Mouse (Mus musculus) small intestine, adult 2 months (tissue): ENCODE results near the gene Shroom3. TPM values are rescaled to one million over a fixed set of nuclear protein-coding genes. Genes with fewer than 3 reads are reported as not detected.

Experiments used
- H3K27ac ChIP-seq: fragments of 200-500 bp; 2 replicates; pipeline ENCODE4 v1.5.1; 2012; ENCODE audit warnings: low read depth, low read length, control low read depth, inconsistent platforms; ENCODE audit not compliant: insufficient read depth
- H3K27me3 ChIP-seq: fragments of 200-500 bp; 2 replicates; pipeline ENCODE4 v1.6.1; 2012; ENCODE audit warnings: mild to moderate bottlenecking, moderate library complexity, low read length, inconsistent platforms; ENCODE audit not compliant: control insufficient read depth, insufficient read depth
- H3K36me3 ChIP-seq: fragments of 200-500 bp; 2 replicates; pipeline ENCODE4 v1.6.1; 2012; ENCODE audit warnings: mild to moderate bottlenecking, low read length, control low read depth, inconsistent platforms; ENCODE audit not compliant: control insufficient read depth, insufficient read depth
- H3K4me1 ChIP-seq: fragments of 200-500 bp; 2 replicates; pipeline ENCODE4 v1.6.1; 2012; ENCODE audit warnings: low read length, inconsistent platforms, mixed read lengths; ENCODE audit not compliant: control insufficient read depth, insufficient read depth, insufficient read length
- H3K4me3 ChIP-seq: fragments of 200-500 bp; 2 replicates; pipeline ENCODE4 v1.5.1; 2012; ENCODE audit warnings: low read depth, mild to moderate bottlenecking, control low read depth, inconsistent platforms, low read length, moderate library complexity
- CTCF ChIP-seq: fragments of 200-500 bp; IDR thresholded peaks from 2 replicates; pipeline ENCODE4 v1.5.1; 2012; ENCODE audit warnings: low read depth, mild to moderate bottlenecking, control low read depth, inconsistent platforms, low read length, moderate library complexity, mixed read lengths; ENCODE audit not compliant: insufficient replicate concordance, insufficient read length; ENCODE audit errors: extremely low read depth
- POLR2A ChIP-seq: fragments of 200-500 bp; IDR thresholded peaks from 2 replicates; pipeline ENCODE4 v1.6.1; 2012; ENCODE audit warnings: low read depth, mild to moderate bottlenecking, control low read depth, inconsistent platforms, low read length, moderate library complexity
- WGBS: fragments of 180-500 bp; shearing (Covaris S2); methylation state at CpG from one replicate; pipeline ENCODE4 v1.1.7; 2018; 5-methylcytosine and 5-hydroxymethylcytosine counted together
- polyA plus RNA-seq: library from polyadenylated mRNA; depleted of rRNA; stranded (reverse); fragments of >200 nt; gene quantifications from 2 replicates; pipeline ENCODE4 v1.2.3, GENCODE M21; 2012

The Shroom3 gene
- polyA plus RNA-seq, 1 experiment, result 111 TPM

GRCm38 (mm10) chr5:92785870-92786436, 102.7 kb downstream of the Shroom3 start:
- no peaks in the 10 kb centered on the region for H3K27me3 ChIP-seq
- TF ChIP-seq CTCF, result no peak
- no peak for TF ChIP-seq POLR2A
- WGBS, result 90% methylated on average over 11 of the region's 11 CpGs
- H3K4me3 ChIP-seq, result no peak overlapping the region
- no peak overlapping the region for H3K27ac ChIP-seq
- no peaks in the 10 kb centered on the region for H3K36me3 ChIP-seq
- H3K4me1 ChIP-seq, result no peaks in the 10 kb centered on the region; the same call in 1 of the 2 replicates

- 65% methylated on average over 8 of the region's 8 CpGs for WGBS
- no peak overlapping the region for H3K27ac ChIP-seq
- H3K27me3 ChIP-seq, result no peaks in the 10 kb centered on the region
- no peaks in the 10 kb centered on the region; the same call in 1 of the 2 replicates for H3K4me1 ChIP-seq
- no peak overlapping the region for H3K4me3 ChIP-seq
- TF ChIP-seq POLR2A (no peak), CTCF (no peak)
- no peaks in the 10 kb centered on the region for H3K36me3 ChIP-seq
These were observed 105.8 kb downstream of the Shroom3 start for GRCm38 (mm10) chr5:92788990-92789389.

DNA sequence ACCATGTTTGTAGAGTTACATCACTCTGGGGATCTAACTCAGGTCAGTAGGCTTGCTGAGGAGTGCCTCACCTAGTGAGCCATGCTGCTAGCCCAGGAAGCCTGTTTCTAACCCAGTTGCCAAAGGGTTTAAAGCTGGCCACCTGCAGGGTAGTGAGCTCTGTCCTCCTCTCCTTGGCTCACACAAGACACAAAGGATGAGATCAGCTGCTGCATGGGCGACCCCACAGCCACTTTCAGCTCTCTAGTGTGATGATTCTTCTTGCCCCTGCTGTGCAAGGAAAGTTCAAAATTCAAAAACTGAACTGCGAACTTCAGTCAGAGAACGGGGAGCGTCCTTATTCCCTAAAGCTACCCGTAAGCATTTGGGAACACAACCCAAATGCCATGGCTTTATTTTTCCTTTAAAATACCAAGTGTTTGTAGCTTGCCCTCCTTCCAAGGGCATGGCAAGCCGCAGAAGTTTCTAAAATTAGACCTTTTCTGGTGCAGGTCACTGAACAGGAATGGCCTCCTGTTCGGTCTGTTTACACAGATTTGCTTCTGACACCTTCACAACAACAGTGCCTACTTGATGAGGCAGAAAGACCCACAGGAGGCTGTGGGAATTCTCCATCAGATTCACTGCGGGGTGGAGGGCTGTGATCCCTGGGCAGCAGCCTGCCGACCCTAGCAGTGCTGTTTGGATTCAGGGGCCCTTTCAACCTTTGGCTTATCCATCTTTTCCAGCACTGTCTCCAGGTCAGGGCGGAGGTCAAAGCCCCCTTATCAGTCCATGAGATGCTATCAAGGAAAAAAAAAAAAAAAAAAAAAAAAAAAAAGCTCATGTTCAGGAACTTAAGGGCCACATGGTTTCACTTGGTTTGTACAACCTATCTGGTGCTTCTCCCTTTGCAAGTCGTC, 113.1 kb downstream of the Shroom3 start:
- no peak overlapping the region for H3K27ac ChIP-seq
- no peaks in the 10 kb centered on the region for H3K36me3 ChIP-seq
- H3K27me3 ChIP-seq, result no peaks in the 10 kb centered on the region
- H3K4me3 ChIP-seq, result no peak overlapping the region
- WGBS, result 77% methylated on average over 11 of the region's 11 CpGs
- peaks cover 10% of the 10 kb centered on the region for H3K4me1 ChIP-seq
- TF ChIP-seq POLR2A, result no peak

- peak overlapping the region; percentile 18; the same call in 1 of the 2 replicates for H3K27ac ChIP-seq
- TF ChIP-seq POLR2A (no peak), CTCF (no peak)
- H3K4me1 ChIP-seq, result peaks cover 10% of the 10 kb centered on the region
- no peaks in the 10 kb centered on the region for H3K36me3 ChIP-seq
- H3K27me3 ChIP-seq, result no peaks in the 10 kb centered on the region
- H3K4me3 ChIP-seq, result no peak overlapping the region
- 67% methylated on average over 3 of the region's 3 CpGs for WGBS
These were observed 114.7 kb downstream of the Shroom3 start for GRCm38 (mm10) chr5:92797981-92798380.

GRCm38 (mm10) chr5:92804379-92804778, 121.1 kb downstream of the Shroom3 start:
- no peak for TF ChIP-seq POLR2A
- TF ChIP-seq CTCF, result no peak
- Histone ChIP-seq H3K27ac (no peak overlapping the region), H3K36me3 (no peaks in the 10 kb centered on the region), H3K27me3 (no peaks in the 10 kb centered on the region), H3K4me3 (no peak overlapping the region), H3K4me1 (peaks cover 4% of the 10 kb centered on the region; the same call in 1 of the 2 replicates)
- 69% methylated on average over 7 of the region's 7 CpGs for WGBS

DNA sequence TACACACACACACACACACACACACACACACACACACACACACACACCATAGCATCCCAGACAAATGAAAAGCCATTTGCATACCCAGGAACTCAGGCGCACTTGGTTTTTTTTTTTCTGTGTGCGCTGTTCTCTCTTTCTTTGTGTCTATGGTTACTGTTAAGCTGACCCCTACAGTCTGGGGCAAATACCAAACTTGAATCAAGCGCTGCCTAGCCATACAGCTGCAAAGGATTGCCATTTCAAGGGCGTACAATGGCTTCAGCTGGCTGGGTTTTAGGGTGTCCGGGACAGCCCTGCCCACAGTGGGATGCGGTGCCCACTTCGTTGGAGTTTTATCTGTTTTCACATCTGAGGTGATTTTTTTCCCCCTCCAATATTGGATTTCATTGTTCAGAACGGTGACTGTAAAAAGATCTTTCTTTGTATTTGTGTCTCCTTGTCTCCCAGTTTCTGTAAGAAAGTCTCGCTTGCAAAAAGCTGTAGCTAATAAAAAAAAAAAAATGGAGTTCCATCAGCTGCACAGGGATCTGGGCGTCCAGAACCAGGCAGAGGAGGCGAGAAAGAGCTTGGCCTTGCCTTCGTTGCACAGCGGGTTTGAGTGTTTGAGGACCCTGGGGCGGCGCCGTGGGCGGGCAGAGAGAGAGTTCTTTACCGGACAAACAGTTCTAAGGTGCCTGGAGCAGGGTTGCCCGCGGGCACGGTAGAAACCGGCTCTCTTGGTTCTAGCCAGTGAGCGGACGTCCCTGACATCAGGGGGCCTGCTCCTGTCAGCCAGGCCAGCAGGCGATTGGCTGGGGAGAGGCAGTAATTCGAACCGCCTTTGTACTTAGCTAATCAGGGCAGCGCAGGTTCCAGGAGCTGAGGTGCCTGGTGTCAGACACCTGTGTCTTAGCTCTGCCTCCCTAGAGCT, 125.5 kb downstream of the Shroom3 start:
- WGBS, result 18% methylated on average over 28 of the region's 28 CpGs
- TF ChIP-seq CTCF (no peak), POLR2A (peak; percentile 97)
- peak overlapping the region; percentile 76 for H3K4me3 ChIP-seq
- H3K27me3 ChIP-seq, result no peaks in the 10 kb centered on the region
- peaks cover 9% of the 10 kb centered on the region for H3K4me1 ChIP-seq
- peak overlapping the region; percentile 92 for H3K27ac ChIP-seq
- H3K36me3 ChIP-seq, result peaks cover 2% of the 10 kb centered on the region; the same call in 1 of the 2 replicates

GRCm38 (mm10) chr5:92809416-92809750, 126.1 kb downstream of the Shroom3 start:
- Histone ChIP-seq H3K4me3 (peak overlapping the region; percentile 76), H3K4me1 (peaks cover 13% of the 10 kb centered on the region), H3K27ac (peak overlapping the region; percentile 92), H3K27me3 (no peaks in the 10 kb centered on the region), H3K36me3 (peaks cover 6% of the 10 kb centered on the region; the same call in 1 of the 2 replicates)
- 21% methylated on average over 13 of the region's 13 CpGs for whole genome bisulfite sequencing
- no peak for TF ChIP-seq POLR2A
- TF ChIP-seq CTCF, result no peak
